Mouse (Mus musculus) midbrain, embryonic 13.5 days (tissue): ENCODE results near the gene Smim27. TPM values are rescaled to one million over a fixed set of nuclear protein-coding genes. Genes with fewer than 3 reads are reported as not detected.
"Not testable (repeated sequence)": the region's sequence is repeated elsewhere in the genome, so short reads cannot be mapped to it uniquely, and the experiment has no call there.

Source experiments
- ATAC-seq: fragments of 200-750 bp; cut with Nextera tagmentation; 2 replicates; pipeline ENCODE4 v1.8.0; 2017; ENCODE audit warnings: mild to moderate bottlenecking, moderate TSS enrichment, moderate library complexity
- H3K27ac ChIP-seq: fragments of 300-500 bp; sonication (generic); 2 replicates; pipeline ENCODE4 v1.5.1; 2015; ENCODE audit warnings: inconsistent platforms, mild to moderate bottlenecking, moderate library complexity
- H3K27me3 ChIP-seq: fragments of 300-500 bp; sonication (generic); 2 replicates; pipeline ENCODE4 v1.6.1; 2015; ENCODE audit warnings: mild to moderate bottlenecking, inconsistent platforms
- H3K36me3 ChIP-seq: fragments of 300-500 bp; sonication (generic); 2 replicates; pipeline ENCODE4 v1.6.1; 2015; ENCODE audit warnings: mild to moderate bottlenecking, inconsistent platforms
- H3K4me1 ChIP-seq: fragments of 300-500 bp; sonication (generic); replicated peaks from 2 replicates; pipeline ENCODE4 v1.6.1; 2015; ENCODE audit warnings: inconsistent platforms
- H3K4me2 ChIP-seq: fragments of 300-500 bp; sonication (generic); replicated peaks from 2 replicates; pipeline ENCODE4 v1.6.1; 2015; ENCODE audit warnings: moderate library complexity, mild to moderate bottlenecking, inconsistent platforms
- H3K4me3 ChIP-seq: fragments of 300-500 bp; sonication (generic); replicated peaks from 2 replicates; pipeline ENCODE4 v1.5.1; 2015; ENCODE audit warnings: mild to moderate bottlenecking, inconsistent platforms
- H3K9ac ChIP-seq: fragments of 300-500 bp; sonication (generic); replicated peaks from 2 replicates; pipeline ENCODE4 v1.6.1; 2015; ENCODE audit warnings: mild to moderate bottlenecking, inconsistent platforms
- H3K9me3 ChIP-seq: fragments of 300-500 bp; sonication (generic); 2 replicates; pipeline ENCODE4 v1.6.1; 2016; ENCODE audit warnings: mild to moderate bottlenecking, inconsistent platforms
- WGBS: fragments of 180-500 bp; shearing (Covaris S2); methylation state at CpG from one replicate; pipeline ENCODE4 v1.1.7; 2015; 5-methylcytosine and 5-hydroxymethylcytosine counted together
- polyA plus RNA-seq: library from polyadenylated mRNA; unstranded; fragments of >200 nt; fragmentation: Nextera tagmentation; extraction: Ambion mirVana; gene quantifications from 2 replicates; pipeline ENCODE4 v1.2.1, GENCODE M21; 2015

The Smim27 gene
- polyA plus RNA-seq, 1 experiment from 2014 or later: 20.9 TPM

DNA sequence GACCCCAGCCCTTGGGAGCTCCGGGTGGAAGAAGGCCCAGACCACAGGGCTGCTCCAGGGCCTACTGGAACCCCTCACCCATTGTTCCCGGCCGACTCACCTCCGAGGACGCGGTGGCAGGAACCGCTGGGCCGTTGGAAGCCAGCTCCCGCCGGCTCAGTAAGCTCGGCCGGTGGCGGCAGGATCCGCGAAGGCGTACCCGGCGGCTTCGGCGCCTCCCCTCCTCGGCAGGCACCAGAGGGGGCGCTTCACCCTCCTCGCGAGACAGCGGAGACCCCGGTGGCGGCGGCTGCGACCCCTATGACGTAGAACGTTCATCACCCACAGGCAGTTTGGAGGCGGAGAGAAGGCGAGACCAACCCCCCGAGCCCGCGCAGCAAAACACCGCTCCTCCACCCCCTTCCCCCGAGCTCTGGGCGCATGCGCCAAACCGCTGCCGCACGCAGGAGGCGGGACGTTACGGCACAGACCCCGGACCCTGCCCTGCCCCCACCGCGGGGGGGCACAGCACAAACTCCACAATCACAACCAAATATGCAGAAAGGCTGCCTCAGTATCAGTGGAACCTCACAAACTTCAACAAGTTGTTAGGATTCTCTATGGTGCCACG lies 1.1 kb upstream of the Smim27 start:
- H3K4me1 ChIP-seq: peaks cover 27% of the 10 kb centered on the region
- H3K9ac ChIP-seq: peak overlapping the region; percentile 88
- peak overlapping the region; percentile 91 for H3K4me2 ChIP-seq
- H3K9me3 ChIP-seq: no peaks in the 10 kb centered on the region
- H3K4me3 ChIP-seq: peak overlapping the region; percentile 89
- peak; percentile 83 for ATAC-seq
- WGBS: 1% methylated on average over 49 of the region's 50 CpGs
- no peaks in the 10 kb centered on the region for H3K27me3 ChIP-seq
- peaks cover 3% of the 10 kb centered on the region; the same call in 1 of the 2 replicates for H3K36me3 ChIP-seq
- peak overlapping the region; percentile 88 for H3K27ac ChIP-seq

DNA sequence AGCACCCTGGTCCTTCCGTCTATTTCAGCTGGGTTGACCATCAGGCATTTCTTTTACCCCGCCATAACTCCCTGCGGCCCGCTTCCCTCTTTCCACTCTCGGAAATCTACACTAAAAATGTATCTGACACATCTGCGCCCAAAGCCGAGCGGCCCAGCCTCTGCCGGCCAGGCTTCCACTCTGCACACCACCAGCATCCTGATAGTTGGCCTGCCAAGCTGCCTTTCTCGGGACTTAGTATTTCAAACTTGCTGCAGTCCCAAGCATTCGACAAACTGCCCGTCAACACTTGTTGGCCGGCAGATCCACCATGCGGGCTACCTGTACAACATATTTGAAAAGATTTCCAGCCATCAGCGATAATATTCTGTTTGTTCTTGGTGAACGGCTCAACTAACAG lies 544 bp upstream of the Smim27 start:
- Histone ChIP-seq H3K4me1 (peaks cover 27% of the 10 kb centered on the region), H3K4me3 (peak overlapping the region; percentile 89), H3K9ac (peak overlapping the region; percentile 88), H3K36me3 (peaks cover 3% of the 10 kb centered on the region; the same call in 1 of the 2 replicates), H3K9me3 (no peaks in the 10 kb centered on the region), H3K4me2 (peak overlapping the region; percentile 91), H3K27me3 (no peaks in the 10 kb centered on the region), H3K27ac (peak overlapping the region; percentile 88)
- ATAC-seq: no peak
- WGBS: under 1% methylated on average over 16 of the region's 16 CpGs

DNA sequence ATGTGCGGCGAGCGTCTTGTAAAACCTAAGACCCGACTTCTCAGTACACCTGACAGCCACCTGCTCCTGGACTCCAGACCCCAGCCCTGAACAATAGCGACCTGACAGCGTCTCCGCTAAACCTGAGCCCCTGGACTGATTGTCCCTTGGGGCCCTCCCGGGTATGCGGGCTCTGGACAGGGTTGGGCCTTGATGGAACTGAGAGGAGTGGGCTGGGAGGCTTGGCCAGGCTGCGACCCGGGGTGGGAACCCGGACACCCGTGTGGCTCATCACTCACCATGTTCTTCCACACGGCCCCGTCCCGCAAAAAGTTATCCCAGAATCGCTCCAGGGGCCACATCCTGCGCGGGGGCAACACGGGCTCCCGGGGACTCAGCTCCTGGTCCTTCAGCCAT lies 9.5 kb downstream of the Smim27 start:
- H3K9ac ChIP-seq: peak overlapping the region; percentile 93
- ATAC-seq: peak; percentile 89
- peak overlapping the region; percentile 94 for H3K4me3 ChIP-seq
- H3K36me3 ChIP-seq: peaks cover 14% of the 10 kb centered on the region
- H3K27ac ChIP-seq: peak overlapping the region; percentile 51
- H3K27me3 ChIP-seq: no peaks in the 10 kb centered on the region
- H3K4me1 ChIP-seq: peaks cover 13% of the 10 kb centered on the region
- H3K4me2 ChIP-seq: peak overlapping the region; percentile 96
- WGBS: under 1% methylated on average over 21 of the region's 21 CpGs
- H3K9me3 ChIP-seq: no peaks in the 10 kb centered on the region

DNA sequence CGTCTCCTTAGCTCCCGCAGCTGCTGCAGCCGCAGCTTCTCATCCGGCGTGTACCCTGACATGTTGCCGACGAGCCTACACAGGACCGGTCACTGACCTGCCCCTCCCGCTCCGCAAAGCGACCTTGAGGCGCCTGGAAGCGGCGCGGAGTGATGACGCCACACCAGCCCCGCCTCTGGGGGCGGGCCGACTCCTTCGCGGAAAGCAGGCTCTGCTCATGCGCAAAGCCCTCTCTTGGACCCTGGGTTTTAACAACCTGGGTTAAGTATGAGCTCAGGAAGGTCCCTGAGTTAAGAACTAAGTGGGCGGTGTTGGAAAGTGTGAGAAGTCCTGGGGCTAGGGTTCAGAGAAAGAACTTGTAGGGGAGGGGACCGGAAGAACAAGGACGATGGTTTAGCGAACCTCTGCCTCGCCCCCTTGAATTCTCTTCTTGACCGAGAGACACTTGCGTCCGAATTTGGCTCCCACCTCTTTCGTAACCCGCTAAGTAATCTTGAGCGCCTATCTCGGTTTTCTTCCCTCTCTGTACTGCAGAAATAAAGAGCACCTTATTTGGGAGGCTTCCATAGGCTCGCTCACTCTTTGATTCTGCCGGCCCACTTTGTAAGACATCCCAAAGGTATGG lies 10.0 kb downstream of the Smim27 start, which contains the start of gene Ndufb6:
Ndufb6 (minus strand) TSS at position 146 of the 625 bp plus-strand sequence.
- H3K4me1 ChIP-seq: peaks cover 13% of the 10 kb centered on the region

DNA sequence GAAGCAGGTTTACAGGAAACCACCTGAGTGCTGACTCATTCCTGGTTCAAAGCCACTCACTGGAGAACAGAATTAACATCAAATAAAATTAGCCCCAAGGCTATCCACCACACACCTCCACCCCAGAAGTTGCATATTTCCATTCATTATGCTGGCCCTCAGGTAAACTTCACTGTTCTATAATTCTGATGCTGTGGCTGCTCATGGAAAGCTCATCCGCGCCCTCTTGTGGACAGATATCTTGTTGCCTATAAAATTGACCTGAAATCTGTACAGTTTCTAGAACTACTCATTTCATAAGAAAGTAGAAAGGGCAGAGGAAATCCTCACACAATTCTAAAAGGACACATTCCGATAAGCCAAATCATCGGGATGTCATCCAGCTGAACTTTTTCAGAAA lies 16.2 kb downstream of the Smim27 start:
- no peak for ATAC-seq
- H3K4me3 ChIP-seq: no peak overlapping the region

More for the DNA sequence above, 10.0 kb downstream of the Smim27 start, which contains the start of gene Ndufb6:
- H3K27ac ChIP-seq: peak within 1 kb of the TSS; percentile 51
- under 1% methylated on average over 36 of the region's 36 CpGs for WGBS
- no peaks in the 10 kb centered on the region for H3K9me3 ChIP-seq
- H3K4me3 ChIP-seq: peak within 1 kb of the TSS; percentile 94
- peak; percentile 97 for ATAC-seq
- H3K9ac ChIP-seq: peak within 1 kb of the TSS; percentile 93
- peaks cover 14% of the 10 kb centered on the region for H3K36me3 ChIP-seq
- H3K27me3 ChIP-seq: no peaks in the 10 kb centered on the region
- peak within 1 kb of the TSS; percentile 96 for H3K4me2 ChIP-seq

DNA sequence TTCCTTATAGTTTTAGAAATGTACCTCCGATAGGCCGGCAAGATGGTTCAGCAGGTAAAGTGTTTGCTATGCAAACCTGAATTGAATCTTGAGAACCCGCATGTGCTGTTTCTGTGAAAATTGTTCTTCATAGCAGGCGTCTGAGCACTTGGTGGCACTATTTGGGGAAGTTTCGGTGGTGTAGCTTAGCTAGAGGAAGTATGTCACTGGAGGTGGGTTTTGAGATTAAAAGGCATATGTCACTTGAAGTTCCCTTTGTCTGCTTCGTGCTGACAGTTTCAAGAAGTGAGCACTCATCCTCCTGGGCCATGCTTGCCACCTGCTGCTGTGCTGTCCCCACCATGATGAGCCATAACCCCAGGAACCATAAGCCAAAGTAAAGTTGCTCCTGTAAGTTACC lies 18.0 kb downstream of the Smim27 start:
- Histone ChIP-seq H3K9ac (no peak overlapping the region), H3K27ac (no peak overlapping the region), H3K9me3 (no peaks in the 10 kb centered on the region), H3K4me1 (no peaks in the 10 kb centered on the region), H3K4me3 (no peak overlapping the region), H3K4me2 (no peak overlapping the region), H3K27me3 (no peaks in the 10 kb centered on the region), H3K36me3 (no peaks in the 10 kb centered on the region)
- WGBS: 79% methylated on average over 6 of the region's 6 CpGs
- no peak for ATAC-seq

More for the DNA sequence above, 16.2 kb downstream of the Smim27 start:
- Histone ChIP-seq H3K9me3 (no peaks in the 10 kb centered on the region), H3K9ac (no peak overlapping the region), H3K27ac (no peak overlapping the region), H3K36me3 (no peaks in the 10 kb centered on the region), H3K27me3 (no peaks in the 10 kb centered on the region), H3K4me2 (no peak overlapping the region), H3K4me1 (no peaks in the 10 kb centered on the region)
- 20% methylated on average over 4 of the region's 4 CpGs for WGBS

DNA sequence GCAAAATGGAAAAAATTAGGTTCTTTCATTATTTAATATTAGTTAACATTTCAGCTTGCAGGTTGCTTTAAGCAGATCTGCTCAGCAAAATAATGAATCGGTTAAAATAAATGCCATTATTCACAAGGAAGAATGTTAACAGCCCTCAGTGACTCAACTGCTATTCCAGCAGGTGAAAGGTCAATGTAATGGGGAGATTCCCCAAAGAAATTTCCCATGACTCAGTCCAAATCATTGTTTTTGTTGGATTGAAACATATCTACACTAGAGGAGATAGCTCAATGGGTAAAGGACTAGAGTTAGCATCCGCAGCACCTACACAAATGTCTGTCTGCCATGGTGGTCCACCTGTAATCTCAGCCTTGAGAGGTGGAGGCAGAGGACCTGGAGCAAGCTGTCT lies 19.7 kb downstream of the Smim27 start:
- Histone ChIP-seq H3K36me3 (no peaks in the 10 kb centered on the region), H3K27ac (no peak overlapping the region), H3K9me3 (peaks cover 1% of the 10 kb centered on the region; the same call in 1 of the 2 replicates), H3K4me1 (no peaks in the 10 kb centered on the region), H3K27me3 (no peaks in the 10 kb centered on the region), H3K9ac (no peak overlapping the region), H3K4me2 (no peak overlapping the region), H3K4me3 (no peak overlapping the region)
- no peak for ATAC-seq
- WGBS: 94% methylated on average over 2 of the region's 2 CpGs

DNA sequence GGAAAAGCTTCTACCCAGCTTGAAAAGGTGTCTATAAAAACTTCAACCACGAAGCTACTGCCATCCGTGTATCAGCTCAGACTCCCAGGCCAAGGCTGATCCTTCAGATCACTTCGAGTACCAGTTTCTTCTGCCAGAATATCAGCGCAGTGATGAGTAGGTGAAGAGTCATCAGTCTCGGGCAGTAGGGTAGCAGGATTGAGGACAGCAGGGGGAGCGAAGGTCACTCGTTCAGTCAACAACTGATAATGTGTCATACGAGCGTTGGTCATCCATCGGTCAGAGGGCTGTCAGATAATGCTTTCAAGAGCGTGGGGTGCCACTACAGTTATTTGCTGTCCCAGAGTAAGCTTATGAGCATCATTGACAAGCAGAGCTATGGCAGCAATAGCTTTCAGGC lies 22.1 kb downstream of the Smim27 start:
- H3K4me3 ChIP-seq, H3K4me2 ChIP-seq, H3K9me3 ChIP-seq, H3K9ac ChIP-seq, H3K27ac ChIP-seq, H3K36me3 ChIP-seq, H3K4me1 ChIP-seq, H3K27me3 ChIP-seq, ATAC-seq: not testable (repeated sequence)
- 91% methylated on average over 11 of the region's 11 CpGs for WGBS

DNA sequence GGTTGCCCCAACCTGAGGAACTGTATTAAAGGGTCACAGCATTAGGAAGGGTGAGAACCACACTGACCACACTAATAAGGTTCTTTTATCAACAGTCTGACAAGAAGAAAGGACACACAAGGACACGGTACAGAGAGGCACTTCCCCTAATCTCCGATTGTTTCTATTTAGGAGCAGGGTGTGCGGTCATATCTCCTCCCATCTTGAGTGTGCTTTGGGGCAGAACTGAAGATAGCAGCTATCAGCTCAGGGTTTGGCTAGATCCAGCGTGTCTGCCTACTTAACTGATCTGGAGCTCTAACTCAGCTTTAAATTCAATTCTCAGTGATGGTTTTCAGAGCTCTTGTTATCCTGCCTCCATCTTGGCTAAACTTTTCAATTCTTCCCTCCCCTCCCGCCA lies 29.8 kb downstream of the Smim27 start:
- H3K9me3 ChIP-seq: peaks cover 2% of the 10 kb centered on the region; the same call in 1 of the 2 replicates
- no peak overlapping the region for H3K4me3 ChIP-seq
- no peak for ATAC-seq
- no peak overlapping the region for H3K9ac ChIP-seq
- H3K27ac ChIP-seq: no peak overlapping the region
- H3K4me2 ChIP-seq: no peak overlapping the region
- H3K4me1 ChIP-seq: 0 out of 2 replicates have a peak, but pooled peaks cover 3% of the 10 kb centered on the region
- H3K36me3 ChIP-seq: no peaks in the 10 kb centered on the region
- WGBS: 73% methylated on average over 5 of the region's 5 CpGs
- H3K27me3 ChIP-seq: 0 out of 2 replicates have a peak, but pooled peaks cover 3% of the 10 kb centered on the region

DNA sequence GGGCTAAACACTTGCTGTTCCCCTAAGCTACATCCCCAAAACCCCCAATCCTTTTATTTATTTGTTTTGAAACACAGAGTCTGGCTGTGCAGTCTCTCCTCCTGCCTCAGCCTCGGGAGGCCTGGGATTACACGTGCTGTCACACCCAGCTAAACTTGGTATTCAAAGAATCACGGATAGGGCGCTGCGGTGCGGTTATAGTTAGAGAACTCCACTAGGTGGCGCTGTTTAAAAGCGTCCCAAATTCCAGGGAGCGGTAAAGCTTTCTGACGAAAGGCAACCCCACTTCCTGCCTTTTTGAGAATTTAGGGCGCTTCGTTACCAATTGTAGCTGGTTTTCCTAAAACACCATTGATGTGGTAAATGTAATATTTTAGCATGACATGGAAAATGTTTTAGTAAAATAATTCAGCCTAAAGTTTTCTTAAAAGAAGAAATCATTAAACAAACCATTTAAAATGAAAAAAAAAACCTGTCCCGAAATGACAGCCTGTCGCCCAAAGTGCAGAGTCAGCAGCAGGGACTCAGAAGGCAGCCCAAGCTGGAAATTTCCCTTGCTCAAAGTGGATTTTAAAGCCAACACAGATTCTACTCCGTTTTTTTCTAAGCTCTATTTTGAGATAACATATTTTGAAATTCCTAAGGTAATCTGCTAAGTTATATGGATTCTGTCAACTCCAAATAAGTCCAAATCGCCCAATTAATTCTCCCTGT lies 31.9 kb downstream of the Smim27 start:
- WGBS: 13% methylated on average over 16 of the region's 16 CpGs
- peak; percentile 89 for ATAC-seq

DNA sequence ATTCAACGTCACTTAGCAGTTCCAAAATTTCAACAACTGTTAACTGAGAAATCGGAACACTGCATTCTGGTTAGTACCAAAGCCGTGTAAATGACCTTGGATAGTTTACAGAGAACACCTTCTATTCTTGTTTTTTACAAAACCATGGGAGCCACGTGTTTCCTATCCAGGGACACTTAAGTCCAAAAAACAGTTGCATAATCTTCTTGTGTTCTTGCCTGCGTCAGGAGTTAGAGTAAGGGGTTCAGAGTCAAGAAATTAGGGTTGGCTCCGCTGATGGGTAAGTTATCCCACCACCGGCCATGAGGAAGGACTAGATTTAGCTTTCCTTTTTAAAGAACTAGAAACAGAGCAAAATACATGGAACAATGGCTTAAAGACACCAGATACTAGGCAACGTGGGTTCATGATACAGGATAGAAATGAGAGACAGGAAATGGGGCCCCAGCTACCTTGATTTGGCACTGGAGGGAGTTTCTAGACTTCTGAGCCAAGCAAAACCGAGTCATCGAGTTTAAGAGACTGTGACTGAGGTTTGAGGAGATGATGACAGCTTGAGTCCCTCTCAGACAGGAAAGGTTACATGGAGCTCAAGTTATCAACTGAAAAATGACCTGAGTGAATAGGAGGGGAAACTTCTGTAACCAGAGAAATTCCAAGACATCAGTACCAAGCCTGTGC lies 33.2 kb downstream of the Smim27 start:
- Histone ChIP-seq H3K27ac (no peak overlapping the region), H3K4me2 (no peak overlapping the region), H3K9ac (no peak overlapping the region), H3K9me3 (no peaks in the 10 kb centered on the region), H3K27me3 (0 out of 2 replicates have a peak, but pooled peaks cover 3% of the 10 kb centered on the region), H3K4me1 (0 out of 2 replicates have a peak, but pooled peaks cover 3% of the 10 kb centered on the region), H3K4me3 (no peak overlapping the region), H3K36me3 (no peaks in the 10 kb centered on the region)
- WGBS: 88% methylated on average over 10 of the region's 10 CpGs
- ATAC-seq: no peak

More for the DNA sequence above, 31.9 kb downstream of the Smim27 start:
- Histone ChIP-seq H3K27ac (no peak overlapping the region), H3K4me1 (0 out of 2 replicates have a peak, but pooled peaks cover 3% of the 10 kb centered on the region), H3K9me3 (no peaks in the 10 kb centered on the region; the same call in 1 of the 2 replicates), H3K9ac (no peak overlapping the region), H3K4me3 (no peak overlapping the region), H3K4me2 (peak overlapping the region; percentile 22), H3K27me3 (0 out of 2 replicates have a peak, but pooled peaks cover 3% of the 10 kb centered on the region), H3K36me3 (no peaks in the 10 kb centered on the region)
